Mouse (Mus musculus) skeletal muscle tissue, postnatal 0 days (tissue): ENCODE measurements around the gene Vmn2r114. TPM values are rescaled to one million over a fixed set of nuclear protein-coding genes. Genes with fewer than 3 reads are reported as not detected.

ENCODE experiments used
- polyA plus RNA-seq: library from polyadenylated mRNA; unstranded; fragments of >200 nt; fragmentation: Nextera tagmentation; extraction: Ambion mirVana; gene quantifications from 2 replicates; pipeline ENCODE4 v1.2.1, GENCODE M21; 2015

Vmn2r114 gene
- not detected in 2 replicates for polyA plus RNA-seq

GRCm38 (mm10) chr17:23312437-23312836, at the start of gene Vmn2r114:
Gene Vmn2r114, minus strand, starts transcription at chr17:23312537.

DNA sequence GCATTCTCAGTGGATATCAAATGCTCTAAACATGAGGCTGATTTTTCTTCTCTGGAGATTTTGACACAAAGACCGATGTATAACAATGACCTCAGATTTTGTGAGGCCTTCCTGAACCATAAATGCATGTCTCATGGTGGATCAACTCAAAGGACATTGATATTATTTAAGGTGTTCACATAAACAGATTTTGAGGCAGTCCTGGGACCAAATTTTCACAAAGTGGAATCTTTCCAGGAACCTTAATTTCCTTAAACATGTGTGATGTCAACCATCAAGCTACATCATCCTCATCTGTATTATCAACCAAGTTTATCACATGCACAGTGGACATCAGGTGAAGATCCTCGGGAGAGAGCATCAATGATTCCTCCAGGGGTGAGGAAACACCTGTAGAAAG, 31.1 kb upstream of the Vmn2r114 start, which contains the start of gene Vmn2r115:
TSS of gene Vmn2r115 (plus strand) at position 301 of the 400 bp plus-strand sequence.

Other genes with a start within 250 kb of the Vmn2r114 start
- gene Zfp40, start 119.3 kb downstream of the Vmn2r114 start, polyA plus RNA-seq, result 3.2 and 4.3 TPM in 2 replicates
- not detected in 2 replicates for gene Vmn2r115, start 31.2 kb upstream of the Vmn2r114 start, polyA plus RNA-seq
- gene Vmn2r116, start 72.1 kb upstream of the Vmn2r114 start, polyA plus RNA-seq, result not detected in 2 replicates
- gene Vmn2r117, start 167.2 kb upstream of the Vmn2r114 start, polyA plus RNA-seq, result not detected in 2 replicates